Mouse (Mus musculus) liver, embryonic 15.5 days (tissue): ENCODE data around the gene Gtf3a. TPM values are rescaled to one million over a fixed set of nuclear protein-coding genes. Genes with fewer than 3 reads are reported as not detected.

Experiments used
- ATAC-seq: fragments of 200-750 bp; cut with Nextera tagmentation; 2 replicates; pipeline ENCODE4 v1.8.0; 2017; ENCODE audit warnings: moderate number of reproducible peaks, mild to moderate bottlenecking, moderate library complexity; ENCODE audit not compliant: insufficient read depth
- H3K27ac ChIP-seq: fragments of 300-500 bp; sonication (generic); replicated peaks from 2 replicates; pipeline ENCODE4 v1.5.1; 2015; ENCODE audit warnings: mild to moderate bottlenecking, inconsistent platforms
- H3K27me3 ChIP-seq: fragments of 300-500 bp; sonication (generic); 2 replicates; pipeline ENCODE4 v1.6.1; 2015; ENCODE audit warnings: mild to moderate bottlenecking, inconsistent platforms
- H3K36me3 ChIP-seq: fragments of 300-500 bp; sonication (generic); replicated peaks from 2 replicates; pipeline ENCODE4 v1.6.1; 2015; ENCODE audit warnings: moderate library complexity, mild to moderate bottlenecking, inconsistent platforms
- H3K4me1 ChIP-seq: fragments of 300-500 bp; sonication (generic); replicated peaks from 2 replicates; pipeline ENCODE4 v1.6.1; 2015; ENCODE audit warnings: inconsistent platforms
- H3K4me2 ChIP-seq: fragments of 300-500 bp; sonication (generic); 2 replicates; pipeline ENCODE4 v1.6.1; 2015; ENCODE audit warnings: moderate library complexity, mild to moderate bottlenecking, inconsistent platforms
- H3K4me3 ChIP-seq: fragments of 300-500 bp; sonication (generic); replicated peaks from 2 replicates; pipeline ENCODE4 v1.5.1; 2015; ENCODE audit warnings: mild to moderate bottlenecking, inconsistent platforms
- H3K9ac ChIP-seq: fragments of 300-500 bp; sonication (generic); 2 replicates; pipeline ENCODE4 v1.6.1; 2015; ENCODE audit warnings: moderate library complexity, mild to moderate bottlenecking, inconsistent platforms
- H3K9me3 ChIP-seq: fragments of 300-500 bp; sonication (generic); replicated peaks from 2 replicates; pipeline ENCODE4 v1.6.1; 2016; ENCODE audit warnings: inconsistent platforms
- WGBS: fragments of 180-500 bp; shearing (Covaris S2); methylation state at CpG from one replicate; pipeline ENCODE4 v1.1.7; 2015; ENCODE audit warnings: mixed read lengths; ENCODE audit not compliant: insufficient replicate concordance; 5-methylcytosine and 5-hydroxymethylcytosine counted together
- polyA plus RNA-seq: library from polyadenylated mRNA; unstranded; fragments of >200 nt; fragmentation: Nextera tagmentation; extraction: Ambion mirVana; gene quantifications from 2 replicates; pipeline ENCODE4 v1.2.1, GENCODE M21; 2015

Gtf3a gene
- polyA plus RNA-seq, 1 experiment from 2014 or later: 47.4 TPM

- no peak for ATAC-seq
- no peaks in the 10 kb centered on the region for H3K27me3 ChIP-seq
- no peak overlapping the region for H3K9ac ChIP-seq
- 79% methylated on average over 18 of the region's 18 CpGs for WGBS
- H3K36me3 ChIP-seq: peaks cover 78% of the 10 kb centered on the region
- H3K4me3 ChIP-seq: no peak overlapping the region
- no peak overlapping the region for H3K4me2 ChIP-seq
- H3K9me3 ChIP-seq: no peaks in the 10 kb centered on the region
- H3K4me1 ChIP-seq: peaks cover 16% of the 10 kb centered on the region; the same call in 1 of the 2 replicates
- no peak overlapping the region for H3K27ac ChIP-seq
Observed at GRCm38 (mm10) chr5:146956678-146957077, 8.2 kb downstream of the Gtf3a start.

DNA sequence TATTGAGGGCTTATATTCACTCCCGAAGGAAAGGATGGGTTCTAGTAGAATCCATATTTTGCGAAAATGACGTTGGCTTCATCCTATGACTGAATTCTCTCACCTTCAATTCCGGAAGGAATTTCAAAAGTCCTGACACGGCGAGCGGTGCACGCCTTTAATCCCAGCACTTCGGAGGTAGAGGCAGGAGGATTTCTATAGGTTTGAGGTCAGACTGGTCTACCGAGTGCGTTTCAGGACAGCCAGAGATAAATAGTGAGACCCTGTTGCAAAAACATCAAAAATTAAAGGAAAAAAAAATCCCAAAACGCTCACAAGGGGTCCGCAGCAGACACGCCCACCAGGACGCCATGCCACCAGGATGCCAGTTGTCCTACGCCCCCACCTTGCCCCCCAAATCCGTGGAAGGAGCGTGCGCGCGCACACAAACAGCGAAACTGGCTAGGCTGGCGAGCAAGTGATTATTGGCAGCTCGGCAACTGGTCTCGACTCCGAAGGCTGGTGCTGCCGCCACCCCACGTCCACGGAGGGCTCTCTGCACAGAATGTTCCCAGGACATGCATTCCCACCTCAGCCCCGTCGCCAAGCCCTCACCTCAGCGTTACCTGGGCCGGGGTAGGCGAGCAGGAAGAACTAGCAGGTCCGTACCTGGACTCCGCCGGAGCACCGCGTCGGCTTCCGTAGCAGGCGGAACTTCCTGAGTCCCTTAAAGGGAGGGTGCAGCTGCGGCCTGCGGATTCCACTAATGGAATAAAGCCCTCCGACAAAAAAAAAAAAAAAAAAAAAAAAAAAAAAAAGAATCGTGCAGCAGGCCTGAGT lies 14.9 kb downstream of the Gtf3a start, which contains the start of gene Mtif3:
Gene Mtif3 (minus strand): TSS at position 683 of the 819 bp plus-strand sequence.
- WGBS: 2% methylated on average over 46 of the region's 46 CpGs
- peaks cover 14% of the 10 kb centered on the region for H3K36me3 ChIP-seq
- H3K27me3 ChIP-seq: no peaks in the 10 kb centered on the region
- H3K9me3 ChIP-seq: no peaks in the 10 kb centered on the region
- peak within 1 kb of the TSS; percentile 93 for H3K4me3 ChIP-seq
- H3K9ac ChIP-seq: peak within 1 kb of the TSS; percentile 82
- peak within 1 kb of the TSS; percentile 51; the same call in 1 of the 2 replicates for H3K27ac ChIP-seq
- peaks cover 19% of the 10 kb centered on the region for H3K4me1 ChIP-seq
- peak within 1 kb of the TSS; percentile 76 for H3K4me2 ChIP-seq
- peak; percentile 76 for ATAC-seq

GRCm38 (mm10) chr5:146963937-146964278 lies 15.5 kb downstream of the Gtf3a start:
- ATAC-seq: no peak
- peaks cover 8% of the 10 kb centered on the region for H3K36me3 ChIP-seq
- H3K4me1 ChIP-seq: peaks cover 19% of the 10 kb centered on the region
- no peaks in the 10 kb centered on the region for H3K9me3 ChIP-seq
- WGBS: 55% methylated on average over 8 of the region's 8 CpGs
- no peak overlapping the region for H3K27ac ChIP-seq
- no peaks in the 10 kb centered on the region for H3K27me3 ChIP-seq
- peak overlapping the region; percentile 82; the same call in 1 of the 2 replicates for H3K9ac ChIP-seq
- H3K4me3 ChIP-seq: peak overlapping the region; percentile 93
- peak overlapping the region; percentile 76 for H3K4me2 ChIP-seq

- Histone ChIP-seq H3K9me3 (no peaks in the 10 kb centered on the region), H3K4me2 (no peak overlapping the region), H3K9ac (no peak overlapping the region), H3K27me3 (no peaks in the 10 kb centered on the region), H3K4me3 (no peak overlapping the region), H3K36me3 (no peaks in the 10 kb centered on the region), H3K27ac (no peak overlapping the region), H3K4me1 (peaks cover 8% of the 10 kb centered on the region)
- ATAC-seq: no peak
- WGBS: 65% methylated on average over 13 of the region's 13 CpGs
Observed at GRCm38 (mm10) chr5:146968695-146969393, 20.4 kb downstream of the Gtf3a start.

GRCm38 (mm10) chr5:146971776-146972561 lies 23.5 kb downstream of the Gtf3a start:
- H3K4me3 ChIP-seq: no peak overlapping the region
- ATAC-seq: no peak
- H3K9me3 ChIP-seq: no peaks in the 10 kb centered on the region
- peaks cover 14% of the 10 kb centered on the region for H3K4me1 ChIP-seq
- H3K4me2 ChIP-seq: no peak overlapping the region
- 51% methylated on average over 10 of the region's 10 CpGs for WGBS
- H3K27me3 ChIP-seq: no peaks in the 10 kb centered on the region
- no peaks in the 10 kb centered on the region for H3K36me3 ChIP-seq
- H3K27ac ChIP-seq: no peak overlapping the region
- no peak overlapping the region for H3K9ac ChIP-seq

DNA sequence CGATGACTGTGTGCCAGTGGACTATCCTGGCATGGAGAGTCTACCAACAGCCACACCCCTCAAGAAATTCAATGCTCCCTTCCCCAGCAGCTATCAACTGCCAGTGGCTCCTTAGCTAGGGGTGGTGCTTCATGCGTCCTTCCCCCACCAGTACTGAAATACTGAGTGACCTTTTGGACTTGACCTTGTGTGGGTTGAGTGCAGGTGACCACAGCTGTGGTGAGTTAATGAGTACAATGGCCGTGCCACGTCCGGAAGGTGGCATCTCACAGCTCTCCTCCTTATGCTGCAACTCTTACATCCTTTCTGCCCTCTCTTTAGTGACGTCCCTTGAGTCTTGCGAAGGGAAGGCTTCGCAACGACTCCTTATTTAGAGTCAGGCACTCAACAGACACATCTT lies 24.9 kb downstream of the Gtf3a start:
- H3K9ac ChIP-seq: no peak overlapping the region
- no peaks in the 10 kb centered on the region for H3K9me3 ChIP-seq
- ATAC-seq: peak; percentile 49
- no peaks in the 10 kb centered on the region for H3K27me3 ChIP-seq
- H3K27ac ChIP-seq: no peak overlapping the region
- no peak overlapping the region for H3K4me2 ChIP-seq
- peaks cover 14% of the 10 kb centered on the region for H3K4me1 ChIP-seq
- WGBS: 69% methylated on average over 9 of the region's 9 CpGs
- H3K36me3 ChIP-seq: no peaks in the 10 kb centered on the region
- no peak overlapping the region for H3K4me3 ChIP-seq

DNA sequence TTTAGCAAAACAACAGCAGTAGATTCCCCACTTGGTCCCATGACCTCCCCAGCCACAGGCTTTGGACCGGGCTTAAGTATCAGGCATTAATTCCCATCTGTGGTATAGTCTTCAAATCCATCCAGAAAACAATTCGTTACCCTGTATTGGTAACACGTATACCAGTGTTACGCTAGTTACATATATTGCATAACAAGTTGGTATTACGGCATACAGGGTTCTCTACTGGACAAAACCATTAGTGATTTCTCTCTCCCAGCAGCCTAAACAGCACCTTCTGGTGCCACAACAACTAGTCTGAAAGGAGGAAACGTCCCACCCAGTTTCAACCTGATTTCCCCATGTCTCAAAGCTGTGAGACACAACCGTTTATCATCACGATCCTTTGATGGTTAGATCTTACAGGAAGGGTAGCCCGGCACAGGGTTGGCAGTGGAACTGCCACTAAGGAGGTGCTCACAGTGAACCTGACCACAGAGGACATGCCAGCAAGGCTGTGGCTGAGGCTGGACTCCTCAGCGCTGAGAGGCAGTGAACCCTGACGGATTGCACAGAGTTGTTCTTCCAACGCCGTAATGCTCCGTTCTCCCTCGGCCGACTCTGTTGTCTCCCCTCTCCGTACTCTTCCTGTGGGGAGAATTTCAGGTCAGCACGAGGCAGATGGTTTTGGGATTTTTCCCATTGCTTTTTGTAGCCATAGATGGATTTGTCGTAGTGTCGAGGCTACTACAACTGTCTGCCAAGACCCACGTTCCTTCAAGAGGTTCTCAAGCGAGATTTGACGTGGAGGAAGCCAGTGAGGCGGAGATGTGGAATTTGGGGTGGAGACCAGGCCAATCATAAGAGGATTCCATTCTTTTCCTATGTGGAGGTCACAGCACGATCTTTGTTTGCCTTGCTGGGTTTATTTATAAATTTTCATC lies 25.7 kb downstream of the Gtf3a start:
- Histone ChIP-seq H3K36me3 (no peaks in the 10 kb centered on the region), H3K4me3 (no peak overlapping the region), H3K9ac (no peak overlapping the region), H3K27ac (no peak overlapping the region), H3K4me2 (no peak overlapping the region), H3K4me1 (peaks cover 14% of the 10 kb centered on the region), H3K27me3 (no peaks in the 10 kb centered on the region), H3K9me3 (no peaks in the 10 kb centered on the region)
- WGBS: 63% methylated on average over 25 of the region's 25 CpGs
- ATAC-seq: no peak

GRCm38 (mm10) chr5:146974781-146975123 lies 26.3 kb downstream of the Gtf3a start:
- ATAC-seq: no peak
- Histone ChIP-seq H3K9ac (no peak overlapping the region), H3K36me3 (no peaks in the 10 kb centered on the region), H3K27ac (no peak overlapping the region), H3K9me3 (no peaks in the 10 kb centered on the region), H3K27me3 (no peaks in the 10 kb centered on the region), H3K4me3 (no peak overlapping the region), H3K4me1 (peaks cover 14% of the 10 kb centered on the region), H3K4me2 (no peak overlapping the region)
- WGBS: 53% methylated on average over 13 of the region's 13 CpGs

DNA sequence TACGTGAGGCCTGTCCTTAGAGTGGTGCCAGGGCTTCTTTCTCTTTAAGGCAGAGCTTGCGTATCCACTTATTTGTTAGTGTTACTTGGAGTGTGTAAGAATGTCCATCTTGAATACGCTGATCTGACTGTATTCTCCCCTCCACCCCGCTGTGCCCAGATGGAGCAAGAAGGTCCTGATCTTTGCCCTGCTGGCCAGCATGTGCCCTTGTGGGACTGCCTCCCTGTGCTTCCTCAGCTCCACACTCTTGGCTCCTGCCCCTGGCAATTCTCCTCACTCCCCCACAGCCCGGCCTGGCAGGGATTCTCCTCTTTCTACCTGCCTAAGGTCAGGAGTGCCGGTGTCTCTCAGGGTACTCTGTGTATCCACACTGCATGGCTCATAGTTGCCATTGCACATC lies 32.9 kb downstream of the Gtf3a start:
- 67% methylated on average over 6 of the region's 6 CpGs for WGBS
- Histone ChIP-seq H3K27me3 (peaks cover 18% of the 10 kb centered on the region), H3K4me1 (no peaks in the 10 kb centered on the region), H3K9ac (no peak overlapping the region), H3K4me3 (no peak overlapping the region), H3K4me2 (no peak overlapping the region), H3K27ac (no peak overlapping the region), H3K9me3 (no peaks in the 10 kb centered on the region), H3K36me3 (no peaks in the 10 kb centered on the region)
- no peak for ATAC-seq

GRCm38 (mm10) chr5:146983216-146983615 lies 34.8 kb downstream of the Gtf3a start:
- no peak for ATAC-seq
- H3K9ac ChIP-seq: no peak overlapping the region

More at GRCm38 (mm10) chr5:146983216-146983615, 34.8 kb downstream of the Gtf3a start:
- Histone ChIP-seq H3K27me3 (peaks cover 21% of the 10 kb centered on the region), H3K4me2 (no peak overlapping the region), H3K4me3 (no peak overlapping the region), H3K27ac (no peak overlapping the region), H3K36me3 (no peaks in the 10 kb centered on the region), H3K9me3 (no peaks in the 10 kb centered on the region), H3K4me1 (no peaks in the 10 kb centered on the region)
- 10% methylated on average over 8 of the region's 8 CpGs for WGBS
